Mouse (Mus musculus): ENCODE measurements at regions not wholly inside any gene's neighbourhood (a gene's known extent, or its start where the extent isn't known, plus 50 kb on each side); places are given as distances from the start of the nearest gene placed in this dataset.

GRCm38 (mm10) chr15:8903651-8904050, 64.1 kb upstream of the Ranbp3l start:
- DNase-seq (ENCODE audit: low spot score in 2 of 2): no peak

- no peak for DNase-seq (ENCODE audit: low spot score in 2 of 2)
These were observed 70.1 kb upstream of the Ranbp3l start for GRCm38 (mm10) chr15:8897487-8898158.

- no peak for DNase-seq (ENCODE audit: low spot score in 2 of 2)
These were observed 70.9 kb upstream of the Ranbp3l start for GRCm38 (mm10) chr15:8896856-8897255.

- peak; percentile 73 to 74 for DNase-seq (ENCODE audit: low spot score in 2 of 2)
These were observed 71.4 kb upstream of the Ranbp3l start for GRCm38 (mm10) chr15:8896391-8896790.

- no peak for DNase-seq (ENCODE audit: low spot score in 2 of 2)
These were observed 82.2 kb upstream of the Ranbp3l start for GRCm38 (mm10) chr15:8885585-8885984.

GRCm38 (mm10) chr15:8884608-8885467, 82.9 kb upstream of the Ranbp3l start:
- peak in 1 of 2 experiments; percentile 28 for DNase-seq (ENCODE audit: low spot score in 2 of 2)

GRCm38 (mm10) chr15:8882880-8883539, 84.7 kb upstream of the Ranbp3l start:
- no peak for DNase-seq (ENCODE audit: low spot score in 2 of 2)

GRCm38 (mm10) chr15:8874884-8875493, 92.8 kb upstream of the Ranbp3l start:
- peak in 1 of 2 experiments; percentile 32 for DNase-seq (ENCODE audit: low spot score in 2 of 2)

- DNase-seq (ENCODE audit: low spot score in 2 of 2): no peak
These were observed 99.7 kb upstream of the Ranbp3l start for GRCm38 (mm10) chr15:8868021-8868420.

- peak; percentile 65 to 69 for DNase-seq (ENCODE audit: low spot score in 2 of 2)
These were observed 100.4 kb upstream of the Ranbp3l start for GRCm38 (mm10) chr15:8867160-8867891.

GRCm38 (mm10) chr15:8865089-8865933, 102.4 kb upstream of the Ranbp3l start:
- DNase-seq (ENCODE audit: low spot score in 2 of 2): peak; percentile 34 to 54

GRCm38 (mm10) chr15:8856419-8857084, 111.2 kb upstream of the Ranbp3l start:
- DNase-seq (ENCODE audit: low spot score in 2 of 2): no peak

GRCm38 (mm10) chr15:8855511-8855910, 112.2 kb upstream of the Ranbp3l start:
- no peak for DNase-seq (ENCODE audit: low spot score in 2 of 2)

- no peak for DNase-seq (ENCODE audit: low spot score in 2 of 2)
These were observed 113.4 kb upstream of the Ranbp3l start for GRCm38 (mm10) chr15:8854336-8854735.

- DNase-seq (ENCODE audit: low spot score in 2 of 2): no peak
These were observed 116.8 kb upstream of the Ranbp3l start for GRCm38 (mm10) chr15:8850996-8851395.

GRCm38 (mm10) chr15:8849413-8849812, 118.3 kb upstream of the Ranbp3l start:
- DNase-seq (ENCODE audit: low spot score in 2 of 2): no peak

- no peak for DNase-seq (ENCODE audit: low spot score in 2 of 2)
These were observed 125.6 kb upstream of the Ranbp3l start for GRCm38 (mm10) chr15:8842129-8842528.

- no peak for DNase-seq (ENCODE audit: low spot score in 2 of 2)
These were observed 128.3 kb upstream of the Ranbp3l start for GRCm38 (mm10) chr15:8839462-8839861.

- DNase-seq (ENCODE audit: low spot score in 2 of 2): no peak
These were observed 123.6 kb upstream of the Slc1a3 start for GRCm38 (mm10) chr15:8834151-8834550.

GRCm38 (mm10) chr15:8832970-8833369, 122.4 kb upstream of the Slc1a3 start:
- DNase-seq (ENCODE audit: low spot score in 2 of 2): peak; percentile 39 to 41
